Mouse (Mus musculus) heart, adult 2 months (tissue): ENCODE results near the gene Ube2b.

Source experiments
- CTCF ChIP-seq: fragments of 200-600 bp; IDR thresholded peaks from 2 replicates; pipeline ENCODE4 v1.8.1; 2022; ENCODE audit warnings: antibody characterized with exemption, mild to moderate bottlenecking, moderate library complexity
- POLR2A ChIP-seq: fragments of 200-500 bp; IDR thresholded peaks from 2 replicates; pipeline ENCODE4 v1.6.1; 2011; ENCODE audit warnings: mild to moderate bottlenecking, low read depth, low read length, control low read depth; ENCODE audit not compliant: insufficient read depth

- TF ChIP-seq CTCF (peak; percentile 93), POLR2A (0 out of 2 replicates have a peak, but pooled peaks have one; percentile 50)
Measured at GRCm38 (mm10) chr11:51967443-51968401, 32.8 kb downstream of the Ube2b start, which contains the start of gene Cdkn2aipnl.
